Mouse (Mus musculus) forebrain, embryonic 14.5 days (tissue): ENCODE measurements at regions not wholly inside any gene's neighbourhood (a gene's known extent, or its start where the extent isn't known, plus 50 kb on each side); places are given as distances from the start of the nearest gene placed in this dataset.

ENCODE experiments used
- ATAC-seq: fragments of 200-750 bp; cut with Nextera tagmentation; 2 replicates; pipeline ENCODE4 v1.8.0; 2017; ENCODE audit warnings: mild to moderate bottlenecking, moderate library complexity
- DNase-seq: peaks from one replicate; pipeline ENCODE4 v3.0.0-alpha.2; 2015; ENCODE audit warnings: low spot score
- H3K27ac ChIP-seq: fragments of 300-500 bp; sonication (generic); 2 replicates; pipeline ENCODE4 v1.5.1; 2014; ENCODE audit warnings: low read depth, mild to moderate bottlenecking, control low read depth, low read length, moderate library complexity
- H3K27me3 ChIP-seq: fragments of 300-500 bp; sonication (generic); replicated peaks from 2 replicates; pipeline ENCODE4 v1.6.1; 2014; ENCODE audit warnings: low read length, control low read depth, mixed read lengths; ENCODE audit not compliant: control insufficient read depth, insufficient read depth
- H3K36me3 ChIP-seq: fragments of 300-500 bp; sonication (generic); 2 replicates; pipeline ENCODE4 v1.6.1; 2014; ENCODE audit warnings: low read length, control low read depth; ENCODE audit not compliant: control insufficient read depth, insufficient read depth
- H3K4me1 ChIP-seq: fragments of 300-500 bp; sonication (generic); 2 replicates; pipeline ENCODE4 v1.6.1; 2014; ENCODE audit warnings: antibody characterized with exemption, low read length, control low read depth; ENCODE audit not compliant: control insufficient read depth, insufficient read depth
- H3K4me2 ChIP-seq: fragments of 300-500 bp; sonication (generic); 2 replicates; pipeline ENCODE4 v1.6.1; 2014; ENCODE audit warnings: mild to moderate bottlenecking, control low read depth, low read length
- H3K4me3 ChIP-seq: fragments of 300-500 bp; sonication (generic); 2 replicates; pipeline ENCODE4 v1.5.1; 2014; ENCODE audit warnings: low read depth, low read length, control low read depth
- H3K9ac ChIP-seq: fragments of 300-500 bp; sonication (generic); 2 replicates; pipeline ENCODE4 v1.6.1; 2014; ENCODE audit warnings: mild to moderate bottlenecking, low read length, control low read depth, moderate library complexity
- H3K9me3 ChIP-seq: fragments of 300-500 bp; sonication (generic); replicated peaks from 2 replicates; pipeline ENCODE4 v1.6.1; 2016; ENCODE audit warnings: low read length, control low read depth, mixed read lengths; ENCODE audit not compliant: control insufficient read depth
- WGBS: fragments of 180-500 bp; shearing (Covaris S2); extraction: QIAGEN DNeasy Blood & Tissue Kit; methylation state at CpG from one replicate; pipeline ENCODE4 v1.1.7; 2014; 5-methylcytosine and 5-hydroxymethylcytosine counted together

GRCm38 (mm10) chr3:124986930-124987329 is 406.0 kb upstream of the 1700003H04Rik start:
- no peak for DNase-seq
- no peak overlapping the region for H3K4me2 ChIP-seq
- no peak overlapping the region for H3K4me3 ChIP-seq
- H3K27ac ChIP-seq, result no peak overlapping the region
- no peaks in the 10 kb centered on the region for H3K9me3 ChIP-seq
- WGBS, result 43% methylated on average over 1 of the region's 1 CpGs
- H3K9ac ChIP-seq, result no peak overlapping the region
- no peak for ATAC-seq
- H3K4me1 ChIP-seq, result peaks cover 3% of the 10 kb centered on the region; the same call in 1 of the 2 replicates
- no peaks in the 10 kb centered on the region for H3K36me3 ChIP-seq
- H3K27me3 ChIP-seq, result no peaks in the 10 kb centered on the region

- Histone ChIP-seq H3K27ac (no peak overlapping the region), H3K9me3 (no peaks in the 10 kb centered on the region), H3K4me1 (peaks cover 3% of the 10 kb centered on the region; the same call in 1 of the 2 replicates), H3K4me2 (no peak overlapping the region), H3K4me3 (no peak overlapping the region), H3K36me3 (no peaks in the 10 kb centered on the region), H3K27me3 (no peaks in the 10 kb centered on the region), H3K9ac (no peak overlapping the region)
- DNase-seq (peak; percentile 3), ATAC-seq (0 out of 2 replicates have a peak, but pooled peaks have one; percentile 26)
- 17% methylated on average over 3 of the region's 3 CpGs for WGBS
Observed at GRCm38 (mm10) chr3:124986515-124986914, 405.6 kb upstream of the 1700003H04Rik start.

GRCm38 (mm10) chr3:124985428-124985827 is 404.5 kb upstream of the 1700003H04Rik start:
- Histone ChIP-seq H3K4me3 (no peak overlapping the region), H3K9ac (no peak overlapping the region), H3K36me3 (no peaks in the 10 kb centered on the region), H3K27me3 (no peaks in the 10 kb centered on the region), H3K4me1 (peaks cover 3% of the 10 kb centered on the region; the same call in 1 of the 2 replicates), H3K27ac (no peak overlapping the region), H3K4me2 (no peak overlapping the region), H3K9me3 (no peaks in the 10 kb centered on the region)
- ATAC-seq (peak; percentile 50; the same call in 1 of the 2 replicates), DNase-seq (peak; percentile 54)
- WGBS, result 45% methylated on average over 5 of the region's 5 CpGs

- 76% methylated on average over 2 of the region's 2 CpGs for WGBS
- H3K36me3 ChIP-seq, result no peaks in the 10 kb centered on the region
- H3K27me3 ChIP-seq, result no peaks in the 10 kb centered on the region
- H3K9me3 ChIP-seq, result no peaks in the 10 kb centered on the region
- no peak for ATAC-seq
- no peak overlapping the region for H3K4me3 ChIP-seq
- H3K27ac ChIP-seq, result no peak overlapping the region
- H3K4me1 ChIP-seq, result no peaks in the 10 kb centered on the region
- no peak overlapping the region for H3K9ac ChIP-seq
- DNase-seq, result no peak
- no peak overlapping the region for H3K4me2 ChIP-seq
Observed at GRCm38 (mm10) chr3:124935147-124935849, 354.4 kb upstream of the 1700003H04Rik start.

- Histone ChIP-seq H3K4me1 (no peaks in the 10 kb centered on the region), H3K36me3 (no peaks in the 10 kb centered on the region), H3K27ac (no peak overlapping the region), H3K27me3 (no peaks in the 10 kb centered on the region), H3K4me2 (no peak overlapping the region), H3K4me3 (no peak overlapping the region), H3K9ac (no peak overlapping the region), H3K9me3 (no peaks in the 10 kb centered on the region)
- ATAC-seq, result no peak
- WGBS, result 94% methylated on average over 1 of the region's 1 CpGs
- DNase-seq, result no peak
Observed at GRCm38 (mm10) chr3:124932655-124933054, 351.8 kb upstream of the 1700003H04Rik start.

- Histone ChIP-seq H3K4me2 (peak overlapping the region; percentile 31), H3K27me3 (no peaks in the 10 kb centered on the region), H3K27ac (no peak overlapping the region), H3K36me3 (no peaks in the 10 kb centered on the region), H3K9ac (no peak overlapping the region; the same call in 1 of the 2 replicates), H3K9me3 (no peaks in the 10 kb centered on the region), H3K4me1 (no peaks in the 10 kb centered on the region), H3K4me3 (peak overlapping the region; percentile 2; the same call in 1 of the 2 replicates)
- DNase-seq, result peak; percentile 36
- peak; percentile 62 for ATAC-seq
- WGBS, result 32% methylated on average over 15 of the region's 15 CpGs
Observed at GRCm38 (mm10) chr3:124930773-124931607, 350.1 kb upstream of the 1700003H04Rik start.

GRCm38 (mm10) chr3:124908925-124909324 is 328.0 kb upstream of the 1700003H04Rik start:
- Histone ChIP-seq H3K4me3 (no peak overlapping the region), H3K36me3 (no peaks in the 10 kb centered on the region), H3K4me1 (no peaks in the 10 kb centered on the region), H3K9me3 (no peaks in the 10 kb centered on the region), H3K9ac (no peak overlapping the region), H3K27me3 (no peaks in the 10 kb centered on the region), H3K27ac (no peak overlapping the region), H3K4me2 (no peak overlapping the region)
- 88% methylated on average over 4 of the region's 4 CpGs for WGBS
- no peak for ATAC-seq
- DNase-seq, result no peak
